Mouse (Mus musculus) cortical plate, adult 2 months (tissue): Measurements from ENCODE around the gene Dgkh. TPM values are rescaled to one million over a fixed set of nuclear protein-coding genes. Genes with fewer than 3 reads are reported as not detected.
"Not testable (repeated sequence)": the region's sequence is repeated elsewhere in the genome, so short reads cannot be mapped to it uniquely, and the experiment has no call there.

Experiments
- H3K27ac ChIP-seq: fragments of 200-500 bp; 2 replicates; pipeline ENCODE4 v1.5.1; 2012; ENCODE audit warnings: low read length, control low read depth, inconsistent platforms; ENCODE audit not compliant: insufficient read depth
- H3K4me1 ChIP-seq: fragments of 200-500 bp; 2 replicates; pipeline ENCODE4 v1.6.1; 2011; ENCODE audit warnings: low read length; ENCODE audit not compliant: control insufficient read depth, insufficient read depth
- H3K4me3 ChIP-seq: fragments of 200-500 bp; 2 replicates; pipeline ENCODE4 v1.5.1; 2011; ENCODE audit warnings: mild to moderate bottlenecking, low read length, control low read depth; ENCODE audit not compliant: insufficient read depth
- CTCF ChIP-seq: fragments of 200-500 bp; IDR thresholded peaks from 2 replicates; pipeline ENCODE4 v1.5.1; 2011; ENCODE audit warnings: mild to moderate bottlenecking, control low read depth, low read length; ENCODE audit not compliant: insufficient read depth; ENCODE audit errors: extremely low read depth
- POLR2A ChIP-seq: fragments of 200-500 bp; IDR thresholded peaks from 2 replicates; pipeline ENCODE4 v1.6.1; 2011; ENCODE audit warnings: mild to moderate bottlenecking, low read length, control low read depth; ENCODE audit not compliant: insufficient read depth; ENCODE audit errors: extremely low read depth
- polyA plus RNA-seq: library from polyadenylated mRNA; depleted of rRNA; stranded (reverse); fragments of >200 nt; gene quantifications from 2 replicates; pipeline ENCODE4 v1.2.3, GENCODE M21; 2012

The Dgkh gene
- polyA plus RNA-seq, 1 experiment: 18.4 TPM

- Histone ChIP-seq H3K4me1 (no peaks in the 10 kb centered on the region), H3K4me3 (no peak overlapping the region), H3K27ac (no peak overlapping the region)
- TF ChIP-seq CTCF (no peak), POLR2A (no peak)
Observed at GRCm38 (mm10) chr14:78747969-78748651, 15.5 kb upstream of the Dgkh start.

- H3K27ac ChIP-seq: no peak overlapping the region
- H3K4me3 ChIP-seq: no peak overlapping the region
- H3K4me1 ChIP-seq: no peaks in the 10 kb centered on the region
- TF ChIP-seq POLR2A (no peak), CTCF (no peak)
Observed at GRCm38 (mm10) chr14:78747454-78747853, 14.9 kb upstream of the Dgkh start.

GRCm38 (mm10) chr14:78734605-78735004 is 2.0 kb upstream of the Dgkh start:
- Histone ChIP-seq H3K4me1 (no peaks in the 10 kb centered on the region), H3K4me3 (no peak overlapping the region), H3K27ac (no peak overlapping the region)
- TF ChIP-seq POLR2A (no peak), CTCF (no peak)

GRCm38 (mm10) chr14:78734203-78734602 is 1.6 kb upstream of the Dgkh start:
- H3K4me3 ChIP-seq, H3K27ac ChIP-seq, H3K4me1 ChIP-seq: not testable (repeated sequence)

GRCm38 (mm10) chr14:78733366-78734076 is 945 bp upstream of the Dgkh start:
- no peaks in the 10 kb centered on the region for H3K4me1 ChIP-seq
- no peak for TF ChIP-seq CTCF
- TF ChIP-seq POLR2A: no peak
- peak overlapping the region; percentile 88 for H3K4me3 ChIP-seq
- peak overlapping the region; percentile 99 for H3K27ac ChIP-seq

- no peak for TF ChIP-seq POLR2A
- no peak for TF ChIP-seq CTCF
- Histone ChIP-seq H3K4me3 (peak overlapping the region; percentile 88), H3K4me1 (no peaks in the 10 kb centered on the region), H3K27ac (peak overlapping the region; percentile 96)
Observed at GRCm38 (mm10) chr14:78731852-78732616, 542 bp downstream of the Dgkh start.

- H3K27ac ChIP-seq: no peak overlapping the region
- TF ChIP-seq POLR2A (no peak), CTCF (peak; percentile 11; the same call in 1 of the 2 replicates)
- no peaks in the 10 kb centered on the region for H3K4me1 ChIP-seq
- peak overlapping the region; percentile 88 for H3K4me3 ChIP-seq
Observed at GRCm38 (mm10) chr14:78731240-78731639, 1.3 kb downstream of the Dgkh start.

- TF ChIP-seq CTCF (no peak), POLR2A (no peak)
- no peak overlapping the region for H3K4me3 ChIP-seq
- H3K4me1 ChIP-seq: peaks cover 1% of the 10 kb centered on the region; the same call in 1 of the 2 replicates
- no peak overlapping the region for H3K27ac ChIP-seq
Observed at GRCm38 (mm10) chr14:78725976-78726375, 6.6 kb downstream of the Dgkh start.

GRCm38 (mm10) chr14:78725307-78725956 is 7.1 kb downstream of the Dgkh start:
- peaks cover 1% of the 10 kb centered on the region; the same call in 1 of the 2 replicates for H3K4me1 ChIP-seq
- peak overlapping the region; percentile 62 for H3K4me3 ChIP-seq
- peak overlapping the region; percentile 14; the same call in 1 of the 2 replicates for H3K27ac ChIP-seq
- TF ChIP-seq POLR2A: no peak
- no peak for TF ChIP-seq CTCF
